Mouse (Mus musculus) heart, postnatal 0 days (tissue): ENCODE measurements around the gene Camkk2.

ENCODE experiments used
- CTCF ChIP-seq: IDR thresholded peaks from 2 replicates; pipeline ENCODE4 v1.5.1; 2016; ENCODE audit warnings: antibody characterized with exemption, control low read depth, low read depth
- EP300 ChIP-seq: IDR thresholded peaks from 2 replicates; pipeline ENCODE4 v1.6.1; 2016; ENCODE audit warnings: antibody characterized with exemption, low read depth

- TF ChIP-seq EP300 (no peak), CTCF (no peak)
Measured at GRCm38 (mm10) chr5:122747950-122748349, 31.3 kb downstream of the Camkk2 start.
